Mouse (Mus musculus) embryonic fibroblast, embryonic 13.5 days (primary cell): Measurements from ENCODE around the gene Hs1bp3. TPM values are rescaled to one million over a fixed set of nuclear protein-coding genes. Genes with fewer than 3 reads are reported as not detected.

Source experiments
- H3K27ac ChIP-seq: 2 replicates; pipeline ENCODE4 v1.5.1; 2012; ENCODE audit warnings: low read length, control low read depth, inconsistent platforms; ENCODE audit not compliant: insufficient read depth
- H3K4me1 ChIP-seq: 2 replicates; pipeline ENCODE4 v1.6.1; 2011; ENCODE audit warnings: low read length; ENCODE audit not compliant: control insufficient read depth, insufficient read depth
- H3K4me3 ChIP-seq: 2 replicates; pipeline ENCODE4 v1.5.1; 2011; ENCODE audit warnings: mild to moderate bottlenecking, control low read depth, low read length; ENCODE audit not compliant: insufficient read depth
- CTCF ChIP-seq: IDR thresholded peaks from 2 replicates; pipeline ENCODE4 v1.5.1; 2011; ENCODE audit warnings: mild to moderate bottlenecking, control low read depth, low read length, moderate library complexity, borderline replicate concordance; ENCODE audit not compliant: insufficient read depth
- POLR2A ChIP-seq: IDR thresholded peaks from 2 replicates; pipeline ENCODE4 v1.6.1; 2011; ENCODE audit warnings: low read depth, mild to moderate bottlenecking, control low read depth, low read length, moderate library complexity
- polyA plus RNA-seq: library from polyadenylated mRNA; stranded (reverse); fragments of >200 nt; gene quantifications from 2 replicates; pipeline ENCODE4 v1.2.4, GENCODE M21; 2011; ENCODE audit warnings: low read depth; ENCODE audit not compliant: missing spikeins, insufficient read length

The Hs1bp3 gene
- polyA plus RNA-seq, 1 experiment: 20.5 TPM

DNA sequence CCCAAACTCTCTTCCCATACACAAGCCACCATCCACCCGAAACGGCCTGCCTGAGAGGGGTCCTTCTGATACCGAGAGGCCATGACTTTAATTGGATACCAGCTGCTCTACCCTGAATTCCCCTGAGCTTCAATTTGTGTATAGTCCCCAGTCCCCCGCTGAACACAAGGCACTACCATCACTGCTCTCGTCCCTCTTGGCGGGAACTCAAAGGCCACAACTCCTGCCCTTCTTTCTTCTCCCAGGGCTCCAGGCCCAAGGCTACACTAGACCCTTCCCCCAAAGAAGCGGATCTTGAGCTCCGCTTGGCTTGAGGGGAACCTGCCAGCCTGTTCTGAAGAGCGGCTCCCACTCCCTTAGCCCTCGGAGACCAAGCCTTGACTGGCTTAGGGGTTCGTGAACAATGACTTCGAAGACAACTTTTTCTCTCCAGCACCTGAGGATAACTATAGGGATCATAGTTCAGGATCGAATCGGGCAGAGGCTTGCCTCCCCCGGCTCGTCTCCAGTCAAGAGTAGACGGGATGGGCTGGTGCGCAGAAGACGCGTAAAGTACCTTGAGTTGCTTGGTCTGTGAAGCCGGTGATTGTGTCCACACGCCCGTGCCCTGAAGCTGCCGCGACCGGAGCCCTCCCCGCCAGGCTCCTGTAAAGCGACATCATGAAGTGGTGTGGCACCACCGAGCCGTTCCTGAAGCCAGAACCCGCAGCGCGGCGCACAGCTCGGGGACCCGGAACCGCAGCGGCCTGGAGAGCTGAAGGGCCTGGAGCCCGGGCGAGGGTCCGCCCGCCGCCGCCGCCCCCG is 12.0 kb upstream of the Hs1bp3 start:
- TF ChIP-seq CTCF (no peak), POLR2A (no peak)
- Histone ChIP-seq H3K4me3 (peak overlapping the region; percentile 5), H3K4me1 (no peaks in the 10 kb centered on the region), H3K27ac (no peak overlapping the region)

GRCm38 (mm10) chr12:8301841-8302431 is 11.3 kb upstream of the Hs1bp3 start, which contains the start of gene Gdf7:
Gdf7 (minus strand) TSS chr12:8301954.
- H3K27ac ChIP-seq: no peak within 1 kb of the TSS
- H3K4me3 ChIP-seq: peak within 1 kb of the TSS; percentile 5
- H3K4me1 ChIP-seq: no peaks in the 10 kb centered on the region
- TF ChIP-seq CTCF (no peak), POLR2A (no peak)

DNA sequence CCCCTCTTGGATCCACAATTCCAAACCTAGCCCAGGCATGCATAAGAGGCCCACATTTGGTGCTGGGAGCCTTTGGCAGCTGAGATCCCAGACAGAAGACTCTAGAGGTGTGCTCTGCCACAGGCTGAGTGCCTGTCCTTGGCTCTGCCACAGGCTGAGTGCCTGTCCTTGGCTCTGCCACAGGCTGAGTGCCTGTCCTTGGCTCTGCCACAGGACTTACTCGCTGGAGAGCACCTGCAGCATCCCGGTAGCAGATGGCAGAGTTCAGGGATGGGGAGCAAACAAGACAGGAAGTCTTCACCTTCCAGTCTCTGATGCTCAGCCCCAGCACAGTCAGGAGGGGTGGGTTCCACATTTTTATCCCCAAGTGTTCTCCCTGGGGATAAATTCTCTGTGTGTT is 8.0 kb upstream of the Hs1bp3 start:
- no peak overlapping the region for H3K27ac ChIP-seq

GRCm38 (mm10) chr12:8306432-8306831 is 6.8 kb upstream of the Hs1bp3 start:
- Histone ChIP-seq H3K4me3 (no peak overlapping the region), H3K27ac (no peak overlapping the region), H3K4me1 (no peaks in the 10 kb centered on the region)
- TF ChIP-seq POLR2A (no peak), CTCF (peak; percentile 71; the same call in 1 of the 2 replicates)

More for the DNA sequence above, 8.0 kb upstream of the Hs1bp3 start:
- no peaks in the 10 kb centered on the region for H3K4me1 ChIP-seq
- TF ChIP-seq POLR2A (no peak), CTCF (no peak)
- no peak overlapping the region for H3K4me3 ChIP-seq

DNA sequence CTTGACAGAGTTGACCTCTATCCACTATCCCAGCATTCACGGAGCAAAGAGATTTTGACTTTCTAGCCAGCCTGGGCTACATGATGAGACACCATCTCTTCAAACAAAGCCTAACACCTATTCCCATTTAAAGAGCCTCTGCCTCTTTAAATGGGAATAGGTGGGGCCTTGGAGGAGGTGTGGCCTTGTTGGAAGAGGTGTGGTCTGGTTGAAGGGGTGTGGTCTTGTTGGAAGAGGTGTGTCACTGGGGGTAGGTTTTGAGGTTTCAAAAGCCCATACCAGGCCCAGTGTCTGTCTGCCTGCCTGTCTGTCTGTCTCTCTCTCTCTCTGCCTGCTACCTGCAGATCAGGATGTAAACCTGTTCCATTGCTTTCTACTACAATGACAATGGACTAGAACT is 6.3 kb upstream of the Hs1bp3 start:
- no peak overlapping the region for H3K4me3 ChIP-seq
- peaks cover under 1% of the 10 kb centered on the region; the same call in 1 of the 2 replicates for H3K4me1 ChIP-seq
- H3K27ac ChIP-seq: no peak overlapping the region
- TF ChIP-seq CTCF (no peak), POLR2A (no peak)

DNA sequence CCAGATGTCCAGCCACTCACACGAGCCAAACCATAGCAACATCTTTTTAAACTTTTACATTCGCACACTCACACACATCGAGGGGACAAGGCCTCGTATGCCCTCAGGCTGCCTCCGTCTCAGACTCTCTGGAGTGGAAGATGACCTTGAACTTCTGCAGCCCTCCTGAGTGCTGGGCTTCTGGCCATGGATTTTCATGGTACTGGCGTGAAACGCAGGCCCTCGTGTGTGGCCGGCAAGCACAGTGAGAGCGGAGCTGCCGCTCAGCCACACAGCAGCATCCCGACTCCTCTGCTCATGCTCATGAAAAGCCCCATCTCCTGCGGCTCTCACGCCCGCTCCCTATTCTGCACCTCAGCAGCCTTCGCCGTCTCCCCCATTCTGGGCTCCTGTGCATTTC is 2.2 kb upstream of the Hs1bp3 start:
- Histone ChIP-seq H3K27ac (no peak overlapping the region), H3K4me3 (no peak overlapping the region), H3K4me1 (peaks cover 13% of the 10 kb centered on the region)
- TF ChIP-seq POLR2A: no peak
- no peak for TF ChIP-seq CTCF

DNA sequence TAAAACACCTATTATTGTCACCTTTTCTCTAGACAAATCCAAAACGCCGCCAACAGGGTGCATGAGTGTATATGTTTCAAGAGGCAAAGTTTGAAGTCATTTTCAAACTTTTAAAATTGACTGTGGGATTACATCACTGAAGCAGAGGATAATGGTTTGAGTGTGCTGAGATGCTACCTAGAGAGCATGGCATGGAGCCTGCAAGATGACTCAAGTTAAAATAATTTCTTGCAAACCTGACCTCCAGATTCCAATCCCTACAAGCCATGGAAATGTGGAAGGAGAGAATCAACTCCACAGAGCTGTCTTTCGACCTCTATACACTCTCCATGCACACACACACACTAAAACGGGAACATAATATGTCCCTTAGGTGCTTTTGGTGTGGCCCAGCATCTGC is 966 bp upstream of the Hs1bp3 start:
- Histone ChIP-seq H3K4me3 (no peak overlapping the region), H3K27ac (no peak overlapping the region), H3K4me1 (peaks cover 13% of the 10 kb centered on the region)
- TF ChIP-seq POLR2A: no peak
- TF ChIP-seq CTCF: no peak

GRCm38 (mm10) chr12:8313773-8314172 is 541 bp downstream of the Hs1bp3 start:
- H3K27ac ChIP-seq: no peak overlapping the region
- TF ChIP-seq CTCF (no peak), POLR2A (no peak)
- peaks cover 13% of the 10 kb centered on the region for H3K4me1 ChIP-seq
- H3K4me3 ChIP-seq: peak overlapping the region; percentile 90

GRCm38 (mm10) chr12:8316541-8316940 is 3.3 kb downstream of the Hs1bp3 start:
- peaks cover 13% of the 10 kb centered on the region for H3K4me1 ChIP-seq
- H3K4me3 ChIP-seq: no peak overlapping the region
- no peak overlapping the region for H3K27ac ChIP-seq
- TF ChIP-seq CTCF: no peak
- TF ChIP-seq POLR2A: no peak

DNA sequence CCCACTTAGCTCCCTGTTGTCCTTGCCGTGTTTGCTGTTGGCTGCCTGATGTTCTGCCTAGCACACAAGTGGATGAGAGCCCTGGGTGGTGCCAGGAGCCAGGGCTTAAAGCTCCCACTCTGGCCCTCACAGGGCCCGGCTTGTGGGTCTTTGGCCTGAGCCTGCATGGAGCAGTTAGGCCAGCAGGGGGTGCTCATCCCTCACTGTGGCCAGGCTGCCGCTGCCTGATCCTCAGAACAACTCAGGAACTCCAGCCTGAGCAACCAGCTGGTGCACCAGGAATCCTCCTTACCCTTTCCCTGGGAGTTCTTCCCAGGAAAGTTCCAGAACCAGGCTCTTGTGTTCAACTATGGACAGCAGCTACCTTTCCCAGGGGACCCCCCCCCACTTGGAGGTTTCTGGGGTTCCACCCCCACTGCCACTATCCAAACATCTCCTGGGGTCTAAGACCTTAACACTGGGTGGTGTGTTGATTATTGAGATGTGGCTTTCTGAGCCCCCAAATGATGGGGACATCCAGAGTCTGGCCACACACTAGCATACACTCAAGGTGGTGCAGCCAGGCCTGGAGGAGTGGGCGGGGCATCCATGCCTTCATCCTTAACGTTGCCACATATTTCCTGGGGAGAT is 7.0 kb downstream of the Hs1bp3 start:
- no peaks in the 10 kb centered on the region for H3K4me1 ChIP-seq
- peak; percentile 86 for TF ChIP-seq CTCF
- TF ChIP-seq POLR2A: no peak
- H3K27ac ChIP-seq: no peak overlapping the region
- no peak overlapping the region for H3K4me3 ChIP-seq
